Mouse (Mus musculus) layer of hippocampus, postnatal 36 days (tissue): Measurements from ENCODE around the gene Fam241a. TPM values are rescaled to one million over a fixed set of nuclear protein-coding genes. Genes with fewer than 3 reads are reported as not detected.

Experiments
- DNase-seq, 2 experiments: peaks; one replicate each; pipeline ENCODE4 v3.0.0; 2022
- total RNA-seq, 2 experiments: library from RNA; stranded (reverse); gene quantifications; 2 replicates each; pipeline ENCODE4 v1.2.3; 2021

Gene Fam241a
- total RNA-seq, 2 experiments from 2014 or later = 2.6 to 3.1 TPM

- DNase-seq = no peak
Observed at GRCm38 (mm10) chr3:127835594-127835993, 60.5 kb downstream of the Fam241a start.

- DNase-seq = no peak
Observed at GRCm38 (mm10) chr3:127834040-127834439, 62.1 kb downstream of the Fam241a start.

GRCm38 (mm10) chr3:127831079-127831478, 65.0 kb downstream of the Fam241a start:
- no peak for DNase-seq

GRCm38 (mm10) chr3:127830183-127830582, 65.9 kb downstream of the Fam241a start:
- no peak for DNase-seq

GRCm38 (mm10) chr3:127827123-127827522, 69.0 kb downstream of the Fam241a start:
- no peak for DNase-seq

- DNase-seq = no peak
Observed at GRCm38 (mm10) chr3:127826503-127826902, 69.6 kb downstream of the Fam241a start.

- DNase-seq = no peak
Observed at GRCm38 (mm10) chr3:127823886-127824863, 71.9 kb downstream of the Fam241a start.

GRCm38 (mm10) chr3:127821209-127821608, 74.9 kb downstream of the Fam241a start:
- DNase-seq = no peak

- no peak for DNase-seq
Observed at GRCm38 (mm10) chr3:127820400-127820799, 75.7 kb downstream of the Fam241a start.

Other genes starting within 250 kb of the Fam241a start
- 1 to 10 TPM; 7.8 to 7.9 TPM for gene Alpk1, start 115.8 kb downstream of the Fam241a start, total RNA-seq
- 1 to 10 TPM; 6.6 to 7.7 TPM for gene Tifa, start 106.5 kb downstream of the Fam241a start, total RNA-seq
- gene Ap1ar, start 58.8 kb downstream of the Fam241a start, total RNA-seq = 10 to 100 TPM; 77.7 to 81.5 TPM